Mouse (Mus musculus): ENCODE data around the gene Timm29. TPM values are rescaled to one million over a fixed set of nuclear protein-coding genes. Genes with fewer than 3 reads are reported as not detected.
A peak's percentile ranks its signal among the peaks of the same experiment; 100 is the strongest.

Gene Timm29
- polyA plus RNA-seq, 1 experiment from 2014 or later: 54.5 TPM

GRCm38 (mm10) chr9:21559151-21559550 is 33.4 kb upstream of the Timm29 start:
- no peak overlapping the region for H3K4me3 ChIP-seq (replicated peaks)
- no peaks in the 10 kb centered on the region for H3K9me3 ChIP-seq
- H3K9ac ChIP-seq: no peak overlapping the region
- no peak for ATAC-seq (ENCODE audit: low FRiP score)
- no peaks in the 10 kb centered on the region for H3K27me3 ChIP-seq
- 96% methylated on average over 3 of the region's 3 CpGs for WGBS
- peaks cover 30% of the 10 kb centered on the region for H3K36me3 ChIP-seq (replicated peaks)
- peaks cover 7% of the 10 kb centered on the region for H3K4me1 ChIP-seq
- H3K27ac ChIP-seq: 0 out of 2 replicates have a peak overlapping the region, but pooled peaks have one; percentile 5
- H3K4me2 ChIP-seq: no peak overlapping the region

- Histone ChIP-seq H3K36me3 (replicated peaks) (peaks cover 18% of the 10 kb centered on the region), H3K4me2 (no peak overlapping the region), H3K4me1 (no peaks in the 10 kb centered on the region), H3K27me3 (no peaks in the 10 kb centered on the region), H3K9me3 (no peaks in the 10 kb centered on the region), H3K27ac (no peak overlapping the region), H3K9ac (no peak overlapping the region), H3K4me3 (replicated peaks) (no peak overlapping the region)
- ATAC-seq (ENCODE audit: low FRiP score): no peak
- WGBS: 83% methylated on average over 1 of the region's 1 CpGs
These were observed 28.1 kb upstream of the Timm29 start for GRCm38 (mm10) chr9:21564420-21564819.

GRCm38 (mm10) chr9:21565004-21565586 is 27.4 kb upstream of the Timm29 start:
- no peaks in the 10 kb centered on the region for H3K9me3 ChIP-seq
- no peak overlapping the region for H3K27ac ChIP-seq
- H3K4me1 ChIP-seq: no peaks in the 10 kb centered on the region
- 90% methylated on average over 4 of the region's 4 CpGs for WGBS
- no peak overlapping the region for H3K9ac ChIP-seq
- ATAC-seq (ENCODE audit: low FRiP score): no peak
- H3K27me3 ChIP-seq: no peaks in the 10 kb centered on the region
- peaks cover 25% of the 10 kb centered on the region for H3K36me3 ChIP-seq (replicated peaks)
- H3K4me3 ChIP-seq (replicated peaks): no peak overlapping the region
- no peak overlapping the region for H3K4me2 ChIP-seq

GRCm38 (mm10) chr9:21566538-21566937 is 26.0 kb upstream of the Timm29 start:
- Histone ChIP-seq H3K36me3 (replicated peaks) (peaks cover 32% of the 10 kb centered on the region), H3K9ac (no peak overlapping the region), H3K4me2 (no peak overlapping the region), H3K27me3 (no peaks in the 10 kb centered on the region), H3K4me1 (no peaks in the 10 kb centered on the region), H3K9me3 (no peaks in the 10 kb centered on the region), H3K4me3 (replicated peaks) (no peak overlapping the region), H3K27ac (no peak overlapping the region)
- ATAC-seq (ENCODE audit: low FRiP score): no peak
- 93% methylated on average over 1 of the region's 1 CpGs for WGBS

GRCm38 (mm10) chr9:21567051-21567450 is 25.5 kb upstream of the Timm29 start:
- H3K27me3 ChIP-seq: no peaks in the 10 kb centered on the region
- no peaks in the 10 kb centered on the region for H3K4me1 ChIP-seq
- no peak overlapping the region for H3K27ac ChIP-seq
- WGBS: 92% methylated on average over 2 of the region's 2 CpGs
- H3K9ac ChIP-seq: no peak overlapping the region
- ATAC-seq (ENCODE audit: low FRiP score): no peak
- no peak overlapping the region for H3K4me3 ChIP-seq (replicated peaks)
- peaks cover 35% of the 10 kb centered on the region for H3K36me3 ChIP-seq (replicated peaks)
- no peak overlapping the region for H3K4me2 ChIP-seq
- H3K9me3 ChIP-seq: no peaks in the 10 kb centered on the region

GRCm38 (mm10) chr9:21568657-21569255 is 23.8 kb upstream of the Timm29 start:
- Histone ChIP-seq H3K36me3 (replicated peaks) (peaks cover 48% of the 10 kb centered on the region), H3K9me3 (no peaks in the 10 kb centered on the region), H3K4me3 (replicated peaks) (no peak overlapping the region), H3K9ac (no peak overlapping the region), H3K27ac (no peak overlapping the region), H3K4me1 (no peaks in the 10 kb centered on the region), H3K27me3 (no peaks in the 10 kb centered on the region), H3K4me2 (no peak overlapping the region)
- 94% methylated on average over 8 of the region's 8 CpGs for WGBS
- no peak for ATAC-seq (ENCODE audit: low FRiP score)

GRCm38 (mm10) chr9:21574012-21574801 is 18.3 kb upstream of the Timm29 start:
- Histone ChIP-seq H3K4me1 (peaks cover 10% of the 10 kb centered on the region), H3K36me3 (replicated peaks) (peaks cover 92% of the 10 kb centered on the region), H3K4me3 (replicated peaks) (no peak overlapping the region), H3K27me3 (no peaks in the 10 kb centered on the region), H3K27ac (no peak overlapping the region), H3K4me2 (no peak overlapping the region), H3K9me3 (no peaks in the 10 kb centered on the region), H3K9ac (no peak overlapping the region)
- no peak for ATAC-seq (ENCODE audit: low FRiP score)
- 96% methylated on average over 8 of the region's 8 CpGs for WGBS

GRCm38 (mm10) chr9:21575253-21575652 is 17.3 kb upstream of the Timm29 start:
- ATAC-seq (ENCODE audit: low FRiP score): no peak
- no peak overlapping the region for H3K4me2 ChIP-seq
- H3K9me3 ChIP-seq: no peaks in the 10 kb centered on the region
- H3K27ac ChIP-seq: no peak overlapping the region
- H3K27me3 ChIP-seq: no peaks in the 10 kb centered on the region
- WGBS: 97% methylated on average over 10 of the region's 10 CpGs
- no peak overlapping the region for H3K4me3 ChIP-seq (replicated peaks)
- H3K4me1 ChIP-seq: peaks cover 10% of the 10 kb centered on the region
- H3K9ac ChIP-seq: no peak overlapping the region
- H3K36me3 ChIP-seq (replicated peaks): peaks cover 92% of the 10 kb centered on the region

- 82% methylated on average over 1 of the region's 1 CpGs for WGBS
- Histone ChIP-seq H3K36me3 (replicated peaks) (peaks cover 93% of the 10 kb centered on the region), H3K27ac (0 out of 2 replicates have a peak overlapping the region, but pooled peaks have one; percentile 5)
These were observed 16.2 kb upstream of the Timm29 start for GRCm38 (mm10) chr9:21576286-21576685.

GRCm38 (mm10) chr9:21578226-21578625 is 14.3 kb upstream of the Timm29 start:
- H3K4me2 ChIP-seq: no peak overlapping the region
- H3K4me1 ChIP-seq: peaks cover 10% of the 10 kb centered on the region
- ATAC-seq (ENCODE audit: low FRiP score): no peak
- no peaks in the 10 kb centered on the region for H3K27me3 ChIP-seq
- no peak overlapping the region for H3K27ac ChIP-seq
- no peak overlapping the region for H3K9ac ChIP-seq
- H3K4me3 ChIP-seq (replicated peaks): no peak overlapping the region
- H3K36me3 ChIP-seq (replicated peaks): peaks cover 92% of the 10 kb centered on the region
- WGBS: 80% methylated on average over 3 of the region's 3 CpGs
- H3K9me3 ChIP-seq: no peaks in the 10 kb centered on the region

More at GRCm38 (mm10) chr9:21576286-21576685, 16.2 kb upstream of the Timm29 start:
- Histone ChIP-seq H3K27me3 (no peaks in the 10 kb centered on the region), H3K9me3 (no peaks in the 10 kb centered on the region), H3K4me3 (replicated peaks) (no peak overlapping the region), H3K4me1 (peaks cover 10% of the 10 kb centered on the region), H3K4me2 (no peak overlapping the region), H3K9ac (no peak overlapping the region)
- ATAC-seq (ENCODE audit: low FRiP score): no peak

GRCm38 (mm10) chr9:21585401-21585800 is 7.1 kb upstream of the Timm29 start:
- Histone ChIP-seq H3K4me1 (no peaks in the 10 kb centered on the region), H3K27ac (no peak overlapping the region), H3K36me3 (replicated peaks) (peaks cover 93% of the 10 kb centered on the region), H3K27me3 (no peaks in the 10 kb centered on the region), H3K9ac (no peak overlapping the region), H3K4me3 (replicated peaks) (no peak overlapping the region), H3K4me2 (no peak overlapping the region), H3K9me3 (no peaks in the 10 kb centered on the region)
- 79% methylated on average over 1 of the region's 1 CpGs for WGBS
- no peak for ATAC-seq (ENCODE audit: low FRiP score)

- H3K4me3 ChIP-seq (replicated peaks): no peak overlapping the region
- H3K9ac ChIP-seq: no peak overlapping the region
- no peak for ATAC-seq (ENCODE audit: low FRiP score)
- H3K9me3 ChIP-seq: no peaks in the 10 kb centered on the region
- no peak overlapping the region for H3K4me2 ChIP-seq
- H3K27ac ChIP-seq: no peak overlapping the region
- no peaks in the 10 kb centered on the region for H3K27me3 ChIP-seq
- peaks cover 14% of the 10 kb centered on the region for H3K4me1 ChIP-seq
- H3K36me3 ChIP-seq (replicated peaks): peaks cover 75% of the 10 kb centered on the region
- 91% methylated on average over 23 of the region's 23 CpGs for WGBS
These were observed 4.7 kb upstream of the Timm29 start for GRCm38 (mm10) chr9:21587678-21588349.
